Mouse (Mus musculus) kidney, postnatal 36 days (tissue): ENCODE measurements at regions not wholly inside any gene's neighbourhood (a gene's known extent, or its start where the extent isn't known, plus 50 kb on each side); places are given as distances from the start of the nearest gene placed in this dataset.
"Not testable (repeated sequence)": the region's sequence is repeated elsewhere in the genome, so short reads cannot be mapped to it uniquely, and the experiment has no call there.

Experiments used
- DNase-seq, 2 experiments: peaks; one replicate each; pipeline ENCODE4 v3.0.0; 2021 to 2022; ENCODE audit warnings: mixed read lengths in 2 of 2

DNA sequence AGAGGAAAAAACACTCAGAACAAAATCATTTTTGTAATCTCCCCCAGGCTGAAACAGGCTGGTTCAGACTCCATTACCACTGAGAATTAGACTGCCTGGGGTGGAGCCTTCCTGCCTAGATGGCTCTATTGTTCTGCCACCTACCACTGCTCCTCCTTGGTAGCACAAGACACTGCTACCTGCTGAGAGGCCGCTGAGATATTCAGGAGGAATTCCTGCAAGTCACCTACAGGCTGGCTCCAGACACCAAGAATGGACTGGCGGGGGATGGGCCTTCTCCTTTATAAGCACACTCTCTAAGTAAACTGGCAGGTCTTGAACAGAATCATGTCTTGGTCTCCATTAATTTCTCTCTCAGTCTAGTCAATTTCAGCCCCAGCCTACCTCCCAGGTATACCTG lies 3289.4 kb downstream of the Gm37988 start:
- DNase-seq = no peak

DNA sequence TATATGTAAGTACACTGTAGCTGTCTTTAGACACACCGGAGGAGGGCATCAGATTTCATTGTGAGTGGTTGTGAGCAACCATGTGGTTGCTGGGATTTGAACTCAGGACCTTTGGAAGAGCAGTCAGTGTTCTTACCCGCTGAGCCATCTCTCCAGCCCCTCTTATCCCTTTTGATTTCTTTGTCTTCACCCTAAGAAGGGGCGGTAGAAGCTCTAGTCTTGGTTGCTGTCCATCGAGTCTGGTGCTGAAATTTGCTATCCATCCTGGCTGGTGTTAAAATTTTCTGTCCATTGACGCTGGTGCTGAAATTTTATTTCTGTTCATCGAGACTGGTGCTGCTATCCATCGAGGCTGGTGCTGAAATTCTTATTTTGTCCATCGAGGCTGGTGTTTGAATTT lies 3290.9 kb upstream of the A830018L16Rik start:
- peak in 1 of 2 experiments; percentile 11 for DNase-seq

DNA sequence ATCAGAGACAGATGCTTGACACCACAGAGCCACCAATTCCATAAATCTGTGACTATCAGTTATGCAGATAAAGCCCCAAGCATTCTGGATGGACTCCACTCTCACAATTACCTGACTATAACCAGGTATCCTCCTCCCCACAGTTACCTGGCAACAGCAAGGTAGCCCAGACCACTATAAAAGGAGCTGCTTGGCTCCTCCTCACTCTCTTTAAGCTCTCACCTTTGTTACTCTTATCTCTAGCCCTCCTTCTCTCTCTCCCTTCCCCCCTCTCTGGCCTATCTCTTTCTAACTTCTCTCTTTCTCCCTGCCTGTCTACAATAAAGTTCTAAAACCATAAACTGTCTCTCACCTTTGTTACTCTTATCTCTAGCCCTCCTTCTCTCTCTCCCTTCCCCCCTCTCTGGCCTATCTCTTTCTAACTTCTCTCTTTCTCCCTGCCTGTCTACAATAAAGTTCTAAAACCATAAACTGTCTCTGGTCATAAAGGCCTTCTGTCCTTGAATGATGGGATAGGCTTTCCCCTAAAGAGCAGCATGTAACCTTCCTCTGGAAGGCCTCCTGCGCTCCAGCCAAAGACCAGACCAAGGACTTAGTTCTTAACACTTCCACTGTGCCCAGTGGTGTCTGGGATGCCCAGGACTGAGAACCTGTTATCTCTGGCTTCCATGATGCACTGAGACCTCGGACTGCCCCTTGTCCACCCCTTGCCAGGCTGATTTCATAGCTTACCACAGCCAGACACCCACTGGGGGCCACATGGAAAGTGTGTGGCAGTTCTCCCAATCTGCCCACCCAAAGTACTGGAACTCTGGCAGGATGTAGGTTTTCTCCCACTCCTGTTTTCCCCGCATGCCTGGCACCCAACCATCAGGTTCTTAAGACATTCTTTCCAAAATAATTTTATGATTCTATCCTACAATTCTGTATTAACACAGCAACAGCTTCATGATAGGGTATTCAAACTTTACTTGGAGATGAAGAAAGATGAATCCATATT lies 3279.2 kb upstream of the A830018L16Rik start:
- DNase-seq = not testable (repeated sequence)

DNA sequence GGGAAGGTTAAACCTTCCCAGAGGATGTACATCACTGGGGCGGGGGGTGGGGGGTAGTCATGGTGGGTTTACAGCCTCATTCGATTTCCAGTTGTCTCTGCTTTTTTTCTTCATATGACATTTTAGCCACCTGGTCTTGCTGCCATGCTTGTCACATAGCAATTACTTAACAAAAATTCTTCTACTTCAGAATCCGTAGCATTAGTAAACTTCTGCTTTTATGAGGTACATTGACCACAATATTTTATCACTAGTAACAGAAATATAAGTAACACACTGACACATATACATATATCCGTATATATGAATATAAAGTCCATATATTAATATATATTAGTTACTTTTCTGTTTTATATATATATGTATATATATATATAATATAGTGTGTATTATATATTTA lies 3271.3 kb upstream of the A830018L16Rik start:
- DNase-seq = no peak

DNA sequence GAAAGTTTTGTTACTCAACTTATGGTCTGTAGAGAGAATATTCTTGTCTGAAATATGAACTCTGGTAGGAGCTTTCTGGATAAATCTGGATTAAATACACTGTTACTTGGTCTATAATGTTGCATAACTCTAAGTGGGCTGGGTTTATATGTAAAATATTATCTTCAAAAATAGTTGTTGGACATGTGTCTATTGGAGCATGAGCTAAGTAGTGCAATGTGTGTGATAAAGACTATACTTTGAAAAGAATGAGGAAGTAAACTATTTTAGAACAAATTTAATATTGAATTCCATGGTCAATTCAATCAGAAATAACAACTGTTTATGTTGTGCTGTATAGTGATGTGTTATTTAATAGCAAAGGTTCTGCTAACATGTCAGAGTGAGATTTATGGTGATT lies 3240.7 kb upstream of the A830018L16Rik start:
- DNase-seq = no peak
